Mouse (Mus musculus) stomach, embryonic 16.5 days (tissue): Measurements from ENCODE around the gene Tcf21. TPM values are rescaled to one million over a fixed set of nuclear protein-coding genes. Genes with fewer than 3 reads are reported as not detected.
A peak's percentile ranks its signal among the peaks of the same experiment; 100 is the strongest.

Source experiments
- ATAC-seq: fragments of 200-750 bp; cut with Nextera tagmentation; 2 replicates; pipeline ENCODE4 v1.8.0; 2017; ENCODE audit warnings: moderate number of reproducible peaks, moderate TSS enrichment; ENCODE audit not compliant: insufficient read depth, low FRiP score
- H3K27ac ChIP-seq: fragments of 300-500 bp; sonication (generic); 2 replicates; pipeline ENCODE4 v1.5.1; 2014; ENCODE audit warnings: low read length
- H3K27me3 ChIP-seq: fragments of 300-500 bp; sonication (generic); 2 replicates; pipeline ENCODE4 v1.6.1; 2014; ENCODE audit warnings: low read length, control low read depth, mixed read lengths; ENCODE audit not compliant: control insufficient read depth, insufficient read depth
- H3K36me3 ChIP-seq: fragments of 300-500 bp; sonication (generic); 2 replicates; pipeline ENCODE4 v1.6.1; 2014; ENCODE audit warnings: low read length; ENCODE audit not compliant: control insufficient read depth, insufficient read depth
- H3K4me1 ChIP-seq: fragments of 300-500 bp; sonication (generic); 2 replicates; pipeline ENCODE4 v1.6.1; 2014; ENCODE audit warnings: low read length, control low read depth, mixed read lengths; ENCODE audit not compliant: control insufficient read depth, insufficient read depth
- H3K4me2 ChIP-seq: fragments of 300-500 bp; sonication (generic); 2 replicates; pipeline ENCODE4 v1.6.1; 2014; ENCODE audit warnings: low read depth, low read length, mixed read lengths
- H3K4me3 ChIP-seq: fragments of 300-500 bp; sonication (generic); replicated peaks from 2 replicates; pipeline ENCODE4 v1.5.1; 2014; ENCODE audit warnings: mild to moderate bottlenecking, low read length
- H3K9ac ChIP-seq: fragments of 300-500 bp; sonication (generic); 2 replicates; pipeline ENCODE4 v1.6.1; 2014; ENCODE audit warnings: low read length
- H3K9me3 ChIP-seq: fragments of 300-500 bp; sonication (generic); replicated peaks from 2 replicates; pipeline ENCODE4 v1.6.1; 2016; ENCODE audit warnings: low read length, control low read depth; ENCODE audit not compliant: control insufficient read depth
- WGBS: fragments of 180-500 bp; shearing (Covaris S2); extraction: QIAGEN DNeasy Blood & Tissue Kit; methylation state at CpG from one replicate; pipeline ENCODE4 v1.1.7; 2014; 5-methylcytosine and 5-hydroxymethylcytosine counted together
- polyA plus RNA-seq: library from polyadenylated mRNA; unstranded; fragments of >200 nt; fragmentation: Nextera tagmentation; extraction: Ambion mirVana; gene quantifications from 2 replicates; pipeline ENCODE4 v1.2.1, GENCODE M21; 2015

Tcf21 gene
- polyA plus RNA-seq, 1 experiment from 2014 or later: 202 TPM

DNA sequence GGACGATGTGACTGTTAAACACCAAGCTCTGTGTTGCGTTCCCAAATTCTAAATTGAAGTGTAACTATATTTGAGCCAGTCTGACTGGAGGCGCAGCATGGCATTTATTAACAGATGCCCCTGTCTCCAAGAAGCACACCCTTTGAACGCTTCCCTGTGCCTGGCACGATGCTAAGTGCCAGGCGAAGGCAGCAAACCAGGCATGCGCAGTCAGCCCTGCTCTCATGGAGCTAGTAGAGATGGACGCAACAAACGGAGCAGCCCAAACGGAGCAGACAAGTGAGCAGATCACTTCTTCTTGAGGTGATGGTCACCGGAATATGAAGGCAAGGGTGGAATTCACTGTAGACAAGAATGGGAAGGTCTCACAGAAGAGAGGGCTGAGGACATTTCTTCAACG lies 8.1 kb downstream of the Tcf21 start:
- Histone ChIP-seq H3K27ac (no peak overlapping the region), H3K9me3 (no peaks in the 10 kb centered on the region), H3K4me2 (peak overlapping the region; percentile 29; the same call in 1 of the 2 replicates), H3K9ac (no peak overlapping the region), H3K27me3 (peaks cover 8% of the 10 kb centered on the region; the same call in 1 of the 2 replicates), H3K4me3 (0 out of 2 replicates have a peak overlapping the region, but pooled peaks have one; percentile 10), H3K4me1 (peaks cover 5% of the 10 kb centered on the region), H3K36me3 (no peaks in the 10 kb centered on the region)
- 40% methylated on average over 12 of the region's 12 CpGs for WGBS
- ATAC-seq: no peak

DNA sequence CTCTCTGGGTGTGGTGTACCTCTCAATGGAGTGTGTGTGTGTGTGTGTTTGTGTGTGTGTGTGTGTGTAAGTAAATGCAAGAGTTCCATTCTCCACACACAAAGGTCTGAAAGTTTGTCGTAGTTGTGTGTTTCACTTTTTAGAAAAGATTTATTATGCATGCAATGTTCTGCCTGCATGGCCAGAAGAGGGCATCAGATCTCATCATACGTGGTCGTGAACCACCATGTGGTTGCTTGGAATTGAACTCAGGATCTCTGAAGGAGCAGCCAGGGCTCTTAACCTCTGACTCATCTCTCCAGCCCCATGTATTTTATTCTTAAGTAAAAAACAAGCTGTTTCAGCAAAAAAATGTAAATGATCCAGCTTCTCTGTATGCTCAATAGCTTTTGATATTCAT lies 37.3 kb downstream of the Tcf21 start:
- no peak overlapping the region for H3K4me2 ChIP-seq
- no peaks in the 10 kb centered on the region; the same call in 1 of the 2 replicates for H3K4me1 ChIP-seq
- H3K36me3 ChIP-seq: no peaks in the 10 kb centered on the region
- H3K9me3 ChIP-seq: no peaks in the 10 kb centered on the region
- no peak overlapping the region for H3K9ac ChIP-seq
- H3K27ac ChIP-seq: no peak overlapping the region
- H3K27me3 ChIP-seq: no peaks in the 10 kb centered on the region
- H3K4me3 ChIP-seq: no peak overlapping the region
- ATAC-seq: no peak
- WGBS: 56% methylated on average over 3 of the region's 3 CpGs

DNA sequence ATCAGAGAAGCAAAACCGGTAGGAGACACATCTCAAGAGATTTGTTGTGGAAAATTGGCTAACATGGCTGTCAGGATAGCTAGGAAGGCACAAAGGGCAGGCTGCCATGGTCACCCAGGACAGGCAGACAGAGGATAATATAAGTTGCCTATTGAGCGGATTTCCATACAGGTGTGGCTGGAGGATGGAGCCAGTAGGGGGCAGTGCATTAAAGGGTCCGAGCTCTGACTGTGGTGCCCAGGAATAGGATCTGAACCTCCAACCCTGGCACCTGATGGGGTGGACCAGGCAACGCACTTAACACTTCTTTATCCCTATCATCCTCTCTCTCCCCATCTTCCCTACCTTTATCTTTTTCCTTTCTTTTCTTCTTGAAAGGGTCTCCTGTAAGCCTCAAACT lies 38.5 kb downstream of the Tcf21 start:
- Histone ChIP-seq H3K4me1 (no peaks in the 10 kb centered on the region; the same call in 1 of the 2 replicates), H3K4me3 (no peak overlapping the region), H3K27me3 (no peaks in the 10 kb centered on the region), H3K36me3 (no peaks in the 10 kb centered on the region), H3K4me2 (no peak overlapping the region), H3K9me3 (no peaks in the 10 kb centered on the region), H3K27ac (no peak overlapping the region), H3K9ac (no peak overlapping the region)
- ATAC-seq: no peak
- WGBS: 44% methylated on average over 4 of the region's 4 CpGs

- H3K9ac ChIP-seq: no peak overlapping the region; the same call in 1 of the 2 replicates
These were observed 42.0 kb downstream of the Tcf21 start for GRCm38 (mm10) chr10:22777939-22778338.

DNA sequence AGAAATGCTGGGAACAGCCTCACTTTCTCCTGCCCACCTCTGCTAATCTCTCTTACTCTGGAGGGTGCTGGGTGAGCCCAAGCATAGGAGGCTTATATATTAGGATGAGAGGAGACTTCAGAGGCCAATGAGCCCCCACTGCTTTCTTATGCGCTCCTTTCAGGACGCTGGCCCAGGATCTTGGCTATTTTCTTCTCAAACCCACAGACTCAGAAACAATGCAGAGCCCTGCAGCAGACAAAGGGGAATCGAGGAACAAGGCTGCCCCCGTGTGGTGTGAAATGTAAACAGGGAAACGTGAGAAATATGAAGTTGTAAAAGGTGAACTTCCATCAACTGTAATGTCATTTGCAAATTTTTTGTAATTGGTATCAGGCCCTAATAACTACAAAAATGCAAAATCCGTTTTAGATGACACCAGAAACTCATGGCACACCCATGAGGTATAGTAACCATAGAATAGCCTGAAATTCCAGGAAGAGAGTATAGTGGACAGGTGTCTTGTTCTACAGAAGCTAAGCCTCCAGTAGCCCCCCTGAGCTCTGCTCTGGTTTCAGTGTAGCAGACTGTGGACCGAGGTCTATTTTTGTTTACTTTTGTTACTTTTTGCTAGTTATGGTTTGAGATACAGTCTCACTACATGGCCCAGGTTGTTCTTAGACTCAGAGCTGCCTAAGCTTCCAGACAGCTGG lies 43.8 kb downstream of the Tcf21 start:
- Histone ChIP-seq H3K9me3 (no peaks in the 10 kb centered on the region), H3K4me1 (no peaks in the 10 kb centered on the region; the same call in 1 of the 2 replicates), H3K4me3 (no peak overlapping the region), H3K9ac (no peak overlapping the region), H3K27me3 (no peaks in the 10 kb centered on the region), H3K36me3 (no peaks in the 10 kb centered on the region), H3K27ac (no peak overlapping the region), H3K4me2 (no peak overlapping the region)
- ATAC-seq: no peak
- 12% methylated on average over 7 of the region's 7 CpGs for WGBS

More at GRCm38 (mm10) chr10:22777939-22778338, 42.0 kb downstream of the Tcf21 start:
- ATAC-seq: no peak
- Histone ChIP-seq H3K27me3 (no peaks in the 10 kb centered on the region), H3K27ac (no peak overlapping the region), H3K4me3 (no peak overlapping the region), H3K4me2 (no peak overlapping the region), H3K4me1 (no peaks in the 10 kb centered on the region; the same call in 1 of the 2 replicates), H3K36me3 (no peaks in the 10 kb centered on the region), H3K9me3 (no peaks in the 10 kb centered on the region)
- WGBS: 10% methylated on average over 5 of the region's 5 CpGs

DNA sequence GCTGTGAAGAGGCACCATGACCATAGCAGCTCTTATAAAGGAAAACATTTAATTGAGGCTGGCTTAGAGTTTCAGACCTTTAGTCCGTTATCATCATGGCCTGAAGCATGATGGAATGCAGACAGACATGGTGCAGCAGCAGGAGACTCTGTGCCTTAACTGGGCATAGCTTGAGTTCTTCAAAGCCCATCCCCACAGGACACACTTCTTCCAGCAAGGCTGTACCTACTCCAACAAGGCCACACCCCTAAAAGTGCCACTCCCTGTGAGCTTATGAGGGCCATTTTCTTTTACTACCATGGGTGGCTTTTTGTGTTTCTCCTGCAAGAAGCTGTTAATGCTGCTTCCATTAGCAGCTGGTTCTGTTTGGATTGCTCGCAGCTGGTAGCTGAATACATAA lies 44.5 kb downstream of the Tcf21 start:
- Histone ChIP-seq H3K9me3 (no peaks in the 10 kb centered on the region), H3K27me3 (no peaks in the 10 kb centered on the region), H3K9ac (no peak overlapping the region), H3K36me3 (no peaks in the 10 kb centered on the region), H3K27ac (no peak overlapping the region), H3K4me2 (no peak overlapping the region), H3K4me3 (no peak overlapping the region), H3K4me1 (no peaks in the 10 kb centered on the region; the same call in 1 of the 2 replicates)
- WGBS: 78% methylated on average over 2 of the region's 2 CpGs
- no peak for ATAC-seq

DNA sequence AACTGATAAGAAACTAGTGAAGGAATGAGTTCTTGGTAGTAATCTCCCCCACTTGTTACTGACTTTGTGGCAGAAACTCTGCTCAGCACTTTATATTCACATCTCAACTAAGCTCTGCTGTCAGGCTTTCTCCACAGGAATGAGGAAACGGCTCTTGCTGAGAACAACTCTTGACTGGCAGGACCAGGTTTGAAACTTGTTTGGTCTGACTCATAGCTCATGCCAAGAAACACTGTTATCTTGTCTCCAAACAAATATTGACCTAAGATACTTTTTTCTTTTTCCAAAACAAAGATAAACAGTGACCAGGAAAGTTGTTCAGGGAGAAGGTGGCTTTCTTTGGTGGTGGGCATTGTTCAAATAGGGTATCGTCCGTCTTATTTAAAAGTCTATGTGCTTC lies 45.3 kb downstream of the Tcf21 start:
- H3K27ac ChIP-seq: no peak overlapping the region
- H3K4me2 ChIP-seq: no peak overlapping the region
- no peaks in the 10 kb centered on the region; the same call in 1 of the 2 replicates for H3K4me1 ChIP-seq
- no peaks in the 10 kb centered on the region for H3K9me3 ChIP-seq
- H3K9ac ChIP-seq: no peak overlapping the region
- no peak overlapping the region for H3K4me3 ChIP-seq
- no peaks in the 10 kb centered on the region for H3K27me3 ChIP-seq
- WGBS: 67% methylated on average over 3 of the region's 3 CpGs
- peak; percentile 77; the same call in 1 of the 2 replicates for ATAC-seq
- no peaks in the 10 kb centered on the region for H3K36me3 ChIP-seq

Other genes starting within 250 kb of the Tcf21 start
- gene Slc2a12, start 175.2 kb downstream of the Tcf21 start, polyA plus RNA-seq: 1.5 and 1.7 TPM in 2 replicates
- 52.7 and 53.2 TPM in 2 replicates for gene Tbpl1, start 88.2 kb downstream of the Tcf21 start, polyA plus RNA-seq